In genomic region chr10:84310653-84311052, GRCm38 (mm10) we compare ENCODE assay signal across 35 mouse cellular contexts.
"Had no signal": no experiment of that assay in that cellular context is flagged by ENCODE, and none has a peak within 500 bp of the region (broad histone marks: within the 10 kb centered on the region; RNA-seq: fewer than 3 reads in every experiment).

No protein-coding gene starts in this region.

- H3K9ac ChIP-seq: heart, embryonic 12.5 days; heart, embryonic 13.5 days; heart, embryonic 15.5 days; hindbrain, embryonic 12.5 days; hindbrain, embryonic 13.5 days; hindbrain, embryonic 14.5 days; hindbrain, embryonic 15.5 days; intestine, embryonic 15.5 days; kidney, embryonic 15.5 days had no signal

- H3K4me1 ChIP-seq: heart, embryonic 10.5 days; heart, embryonic 12.5 days; heart, embryonic 13.5 days; heart, embryonic 15.5 days; hindbrain, embryonic 12.5 days; hindbrain, embryonic 13.5 days; hindbrain, embryonic 15.5 days; intestine, embryonic 15.5 days; kidney, embryonic 15.5 days had no signal

- H3K4me3 ChIP-seq: heart, embryonic 10.5 days; heart, embryonic 12.5 days; heart, embryonic 13.5 days; heart, embryonic 15.5 days; hindbrain, embryonic 10.5 days; hindbrain, embryonic 12.5 days; hindbrain, embryonic 13.5 days; hindbrain, embryonic 15.5 days; intestine, embryonic 15.5 days; kidney, embryonic 15.5 days; layer of hippocampus, adult 2 months had no signal

- H3K27me3 ChIP-seq: heart, embryonic 12.5 days; heart, embryonic 13.5 days; heart, embryonic 15.5 days; hindbrain, embryonic 12.5 days; hindbrain, embryonic 13.5 days; hindbrain, embryonic 15.5 days; intestine, embryonic 15.5 days; kidney, embryonic 15.5 days had no signal

- H3K36me3 ChIP-seq: heart, embryonic 10.5 days; heart, embryonic 12.5 days; heart, embryonic 13.5 days; heart, embryonic 15.5 days; hindbrain, embryonic 10.5 days; hindbrain, embryonic 12.5 days; hindbrain, embryonic 13.5 days; hindbrain, embryonic 15.5 days; intestine, embryonic 15.5 days; kidney, embryonic 15.5 days had no signal

- ATAC-seq: hindbrain, embryonic 16.5 days; hindbrain, postnatal 0 days; inflammation-experienced regulatory T-cells, adult 6 months; intestine, embryonic 15.5 days; intestine, embryonic 16.5 days; intestine, postnatal 0 days had no signal

- H3K9me3 ChIP-seq: heart, embryonic 10.5 days; heart, embryonic 12.5 days; heart, embryonic 13.5 days; heart, embryonic 15.5 days; hindbrain, embryonic 10.5 days; hindbrain, embryonic 12.5 days; hindbrain, embryonic 13.5 days; hindbrain, embryonic 15.5 days; intestine, embryonic 15.5 days; kidney, embryonic 15.5 days had no signal

- H3K27ac ChIP-seq: heart, embryonic 10.5 days; heart, embryonic 13.5 days; heart, embryonic 15.5 days; hindbrain, embryonic 10.5 days; hindbrain, embryonic 12.5 days; hindbrain, embryonic 13.5 days; hindbrain, embryonic 14.5 days; hindbrain, embryonic 15.5 days; hindbrain, postnatal 0 days; intestine, embryonic 15.5 days; kidney, embryonic 15.5 days; kidney, postnatal 0 days; layer of hippocampus, adult 2 months had no signal

- H3K4me2 ChIP-seq: heart, embryonic 11.5 days; heart, embryonic 12.5 days; heart, embryonic 13.5 days; heart, embryonic 15.5 days; hindbrain, embryonic 12.5 days; hindbrain, embryonic 13.5 days; hindbrain, embryonic 14.5 days; hindbrain, embryonic 15.5 days; intestine, embryonic 15.5 days; kidney, embryonic 15.5 days had no signal

- DNase-seq: heart, postnatal 10 days; heart, postnatal 14 days; heart, postnatal 36 days; heart, postnatal 4 days; kidney, adult 11 months; kidney, adult 18-20 months; kidney, adult 2 months; kidney, adult 8-10 months; kidney, adult 9 months; kidney, postnatal 10 days; kidney, postnatal 14 days; kidney, postnatal 25 days; kidney, postnatal 36 days; kidney, postnatal 4 days; layer of hippocampus, adult 9-11 months; layer of hippocampus, postnatal 36 days had no signal
